Comparison of ENCODE assay signal across 9 mouse cellular contexts in the genomic region with DNA sequence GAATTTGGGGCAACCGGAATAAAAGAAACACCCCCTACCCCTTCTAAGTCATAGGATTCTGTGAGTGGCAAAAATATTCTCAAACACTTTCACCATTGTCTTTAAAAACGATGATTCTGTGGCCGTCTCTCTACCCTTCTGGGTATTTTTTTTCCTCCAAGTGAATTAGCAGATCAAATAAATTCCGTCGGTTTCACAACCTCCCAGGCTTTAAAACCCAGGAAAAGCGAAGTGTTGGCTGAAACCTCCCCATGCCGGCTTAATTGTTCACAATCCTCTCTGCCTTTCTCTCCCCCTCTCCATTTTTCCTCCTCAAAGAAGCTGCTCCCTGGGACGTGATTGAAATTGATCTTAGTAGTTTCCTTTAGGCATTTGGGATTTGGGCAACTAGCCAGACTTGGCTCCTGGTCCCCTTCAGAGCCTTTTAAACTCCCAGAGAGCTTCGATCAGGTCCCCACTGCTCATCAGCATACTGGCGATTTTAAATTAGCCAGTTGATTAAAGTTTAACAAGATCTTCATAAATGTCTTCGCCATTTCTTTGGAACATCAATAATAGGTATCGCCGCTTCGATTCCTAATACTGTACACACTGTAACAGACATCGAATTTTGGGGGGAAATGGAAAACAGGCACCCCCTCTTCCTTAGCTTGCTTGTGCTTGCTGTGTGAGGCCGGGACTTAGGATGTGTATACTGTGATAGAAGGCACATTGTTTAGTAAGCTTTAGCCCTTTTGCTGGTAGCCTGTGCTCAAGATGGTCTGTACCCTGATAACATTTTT. TPM values are rescaled to one million over a fixed set of nuclear protein-coding genes. Genes with fewer than 3 reads are reported as not detected.
DNase-seq lines count a peak whose midpoint lies in the region; ATAC-seq lines count a peak whose summit lies in the region.
"Had no signal": no experiment of that assay in that cellular context is flagged by ENCODE, and none has a peak within 500 bp of the region (broad histone marks: within the 10 kb centered on the region; RNA-seq: fewer than 3 reads in every experiment).

No protein-coding gene starts in this region.

- 2% methylated on average over 16 of the region's 16 CpGs for WGBS in forebrain, embryonic 13.5 days
- 2% methylated on average over 16 of the region's 16 CpGs for WGBS in hindbrain, embryonic 15.5 days
- 9% methylated on average over 16 of the region's 16 CpGs for WGBS in liver, embryonic 13.5 days (ENCODE audit: insufficient replicate concordance)
- 2% methylated on average over 16 of the region's 16 CpGs for WGBS in neural tube, embryonic 15.5 days

- H3K9ac ChIP-seq in forebrain, embryonic 13.5 days, result peak overlapping the region; percentile 80
- H3K9ac ChIP-seq in hindbrain, embryonic 15.5 days, result peak overlapping the region; percentile 70
- peak overlapping the region; percentile 82 for H3K9ac ChIP-seq in liver, embryonic 13.5 days
- peak overlapping the region; percentile 77 for H3K9ac ChIP-seq in neural tube, embryonic 15.5 days (replicated peaks)

- no peaks in the 10 kb centered on the region for H3K27me3 ChIP-seq in forebrain, embryonic 13.5 days
- no peaks in the 10 kb centered on the region for H3K27me3 ChIP-seq in hindbrain, embryonic 15.5 days
- no peaks in the 10 kb centered on the region for H3K27me3 ChIP-seq in liver, embryonic 13.5 days
- H3K27me3 ChIP-seq in neural tube, embryonic 15.5 days (replicated peaks), result no peaks in the 10 kb centered on the region
- H3K27me3 ChIP-seq: Patski had no signal

- H3K4me2 ChIP-seq in forebrain, embryonic 13.5 days, result peak overlapping the region; percentile 72
- peak overlapping the region; percentile 77 for H3K4me2 ChIP-seq in hindbrain, embryonic 15.5 days
- H3K4me2 ChIP-seq in liver, embryonic 13.5 days, result peak overlapping the region; percentile 71
- H3K4me2 ChIP-seq in neural tube, embryonic 15.5 days, result peak overlapping the region; percentile 60

- no peaks in the 10 kb centered on the region for H3K9me3 ChIP-seq in forebrain, embryonic 13.5 days (replicated peaks)
- H3K9me3 ChIP-seq in hindbrain, embryonic 15.5 days, result no peaks in the 10 kb centered on the region
- no peaks in the 10 kb centered on the region for H3K9me3 ChIP-seq in liver, embryonic 13.5 days (replicated peaks)
- no peaks in the 10 kb centered on the region for H3K9me3 ChIP-seq in neural tube, embryonic 15.5 days (replicated peaks)

- H3K36me3 ChIP-seq in forebrain, embryonic 13.5 days (ENCODE audit: poor library complexity, severe bottlenecking), result peaks cover 28% of the 10 kb centered on the region
- H3K36me3 ChIP-seq in hindbrain, embryonic 15.5 days, result peaks cover 27% of the 10 kb centered on the region
- H3K36me3 ChIP-seq in liver, embryonic 13.5 days, result peaks cover 29% of the 10 kb centered on the region
- peaks cover 29% of the 10 kb centered on the region for H3K36me3 ChIP-seq in neural tube, embryonic 15.5 days

- peaks cover 24% of the 10 kb centered on the region for H3K4me1 ChIP-seq in forebrain, embryonic 13.5 days
- H3K4me1 ChIP-seq in hindbrain, embryonic 15.5 days (replicated peaks), result peaks cover 32% of the 10 kb centered on the region
- peaks cover 30% of the 10 kb centered on the region for H3K4me1 ChIP-seq in liver, embryonic 13.5 days (replicated peaks)
- H3K4me1 ChIP-seq in neural tube, embryonic 15.5 days, result peaks cover 37% of the 10 kb centered on the region

- ATAC-seq in forebrain, embryonic 13.5 days, result no peak
- no peak for ATAC-seq in hindbrain, embryonic 15.5 days (ENCODE audit: low FRiP score, low read depth)
- ATAC-seq in liver, embryonic 13.5 days (ENCODE audit: low read depth), result no peak
- ATAC-seq in neural tube, embryonic 15.5 days (ENCODE audit: low FRiP score), result no peak
- ATAC-seq: Patski had no signal

- H3K4me3 ChIP-seq in forebrain, embryonic 13.5 days, result peak overlapping the region; percentile 64
- peak overlapping the region; percentile 57 for H3K4me3 ChIP-seq in hindbrain, embryonic 15.5 days
- H3K4me3 ChIP-seq in liver, embryonic 13.5 days (replicated peaks), result peak overlapping the region; percentile 79
- H3K4me3 ChIP-seq in neural tube, embryonic 15.5 days (replicated peaks), result peak overlapping the region; percentile 77

- peak overlapping the region; percentile 89 for H3K27ac ChIP-seq in forebrain, embryonic 13.5 days
- H3K27ac ChIP-seq in hindbrain, embryonic 15.5 days (replicated peaks), result peak overlapping the region; percentile 100
- peak overlapping the region; percentile 91 for H3K27ac ChIP-seq in liver, embryonic 13.5 days
- H3K27ac ChIP-seq in neural tube, embryonic 15.5 days (replicated peaks), result peak overlapping the region; percentile 97

- DNase-seq in embryo, embryonic 11 days, result peak; percentile 47
- DNase-seq in embryo, embryonic 10 days (ENCODE audit: low spot score), result no peak
- DNase-seq in adipocyte (ENCODE audit: low spot score), result peak; percentile 77
- DNase-seq in liver, embryonic 13.5 days, result no peak
- no peak for DNase-seq in spleen, postnatal 14 days (ENCODE audit: low spot score in 2 of 2)

RNA-seq across cellular contexts. Expression of gene Klf6, which starts 1.5 kb away (rescaled TPM):
- 61.4 and 63.5 TPM in 2 replicates for polyA plus RNA-seq in forebrain, embryonic 13.5 days (2015; fragmentation: Nextera tagmentation; extraction: Ambion mirVana)
- 83.8 and 87.6 TPM in 2 replicates for polyA plus RNA-seq in hindbrain, embryonic 15.5 days (2015; fragmentation: Nextera tagmentation; extraction: Ambion mirVana)
- polyA plus RNA-seq in liver, embryonic 13.5 days (2015; fragmentation: Nextera tagmentation; extraction: Ambion mirVana), result 20.8 and 23.0 TPM in 2 replicates
- 88.2 and 90.5 TPM in 2 replicates for polyA plus RNA-seq in neural tube, embryonic 15.5 days (2015; fragmentation: Nextera tagmentation; extraction: Ambion mirVana)

Comparison
In these comparisons a context has a peak if more than half of its experiments do, and no peak if none do; other contexts are left out.
1. DNase-seq: peak in embryo, embryonic 11 days (single experiment) and adipocyte (single experiment); none in embryo, embryonic 10 days (single experiment), liver, embryonic 13.5 days (single experiment) and spleen, postnatal 14 days (0 of 2).
2. Peak in every context shown above with its lines, with median percentiles within 50 percentile points of each other: H3K27ac ChIP-seq, H3K4me2 ChIP-seq, H3K4me3 ChIP-seq and H3K9ac ChIP-seq.